Mouse (Mus musculus) yolk sac, embryonic 10.5 days (tissue): ENCODE measurements around the gene Cox16.

ENCODE experiments used
- DNase-seq: peaks from one replicate; pipeline ENCODE4 v3.0.0-alpha.2; 2017; ENCODE audit warnings: low spot score

The Cox16 gene

GRCm38 (mm10) chr12:81324116-81324515, 160.8 kb downstream of the Cox16 start:
- no peak for DNase-seq

- DNase-seq, result peak; percentile 3
These were observed 163.9 kb downstream of the Cox16 start for GRCm38 (mm10) chr12:81321021-81321420.

- no peak for DNase-seq
These were observed 167.1 kb downstream of the Cox16 start for GRCm38 (mm10) chr12:81317811-81318210.

GRCm38 (mm10) chr12:81315953-81316352, 169.0 kb downstream of the Cox16 start:
- DNase-seq, result no peak
